Mouse (Mus musculus): ENCODE data around the gene Gm32742. TPM values are rescaled to one million over a fixed set of nuclear protein-coding genes. Genes with fewer than 3 reads are reported as not detected.
"Not testable (repeated sequence)": the region's sequence is repeated elsewhere in the genome, so short reads cannot be mapped to it uniquely, and the experiment has no call there.

Gm32742 gene
- polyA plus RNA-seq, 1 experiment from 2014 or later, result under 0.01 TPM

GRCm38 (mm10) chr9:51152079-51152752 lies 13.1 kb downstream of the Gm32742 start:
- TF ChIP-seq CTCF (IDR thresholded peaks at IDR 0.05), result peak; percentile 78
- no peak for ATAC-seq
- ChIA-PET POLR2A (no interaction called here), CTCF (interaction anchor here (0.6 to 1.4 kb wide), 6 partner anchors 10 to 358 kb away, joined by 3 to 4 read pairs (median 3); no protein-coding TSS in a partner anchor)
- H3K27me3 ChIP-seq, result peaks cover 11% of the 10 kb centered on the region
- in situ Hi-C loops (cut with MboI; ENCODE audit: low pct_unique_long_range_greater_than_20kb), result loop anchor here (5.0 to 25.0 kb wide), 2 partner anchors 300 to 760 kb away; no protein-coding TSS in a partner anchor
- DNase-seq (ENCODE audit: low read depth, low spot score), result no peak

GRCm38 (mm10) chr9:51147294-51147693 lies 18.0 kb downstream of the Gm32742 start:
- no peak for TF ChIP-seq CTCF (IDR thresholded peaks at IDR 0.05)
- CTCF ChIA-PET, result no interaction called here
- DNase-seq (ENCODE audit: low read depth, low spot score), result no peak
- ATAC-seq, result no peak
- POLR2A ChIA-PET, result no interaction called here
- in situ Hi-C loops (cut with MboI; ENCODE audit: low pct_unique_long_range_greater_than_20kb), result no loop called here
- no peaks in the 10 kb centered on the region for H3K27me3 ChIP-seq

- ATAC-seq (no peak), DNase-seq (ENCODE audit: low read depth, low spot score) (no peak)
- in situ Hi-C loops (cut with MboI; ENCODE audit: low pct_unique_long_range_greater_than_20kb), result no loop called here
- TF ChIP-seq CTCF (IDR thresholded peaks at IDR 0.05), result no peak
- ChIA-PET CTCF (no interaction called here), POLR2A (no interaction called here)
- H3K27me3 ChIP-seq, result no peaks in the 10 kb centered on the region
These were observed 18.8 kb downstream of the Gm32742 start for GRCm38 (mm10) chr9:51146496-51146895.

- POLR2A ChIA-PET, result no interaction called here
- CTCF ChIA-PET, result interaction anchor here (1.2 kb wide), 1 partner anchor 18 kb away, joined by 3 read pairs; no protein-coding TSS in a partner anchor
- in situ Hi-C loops (cut with MboI; ENCODE audit: low pct_unique_long_range_greater_than_20kb), result no loop called here
- no peaks in the 10 kb centered on the region for H3K27me3 ChIP-seq
- DNase-seq (ENCODE audit: low read depth, low spot score) (no peak), ATAC-seq (no peak)
- TF ChIP-seq CTCF (IDR thresholded peaks at IDR 0.05), result no peak
These were observed 21.1 kb downstream of the Gm32742 start for GRCm38 (mm10) chr9:51144218-51144617.

- no peak for TF ChIP-seq CTCF (IDR thresholded peaks at IDR 0.05)
- DNase-seq (ENCODE audit: low read depth, low spot score), result no peak
- in situ Hi-C loops (cut with MboI; ENCODE audit: low pct_unique_long_range_greater_than_20kb), result no loop called here
- ATAC-seq, result no peak
- CTCF ChIA-PET, result no interaction called here
- peaks cover 2% of the 10 kb centered on the region for H3K27me3 ChIP-seq
- POLR2A ChIA-PET, result no interaction called here
These were observed 21.9 kb downstream of the Gm32742 start for GRCm38 (mm10) chr9:51143437-51143836.

GRCm38 (mm10) chr9:51140711-51141110 lies 24.6 kb downstream of the Gm32742 start:
- peaks cover 4% of the 10 kb centered on the region for H3K27me3 ChIP-seq
- TF ChIP-seq CTCF (IDR thresholded peaks at IDR 0.05), result no peak
- CTCF ChIA-PET, result no interaction called here
- POLR2A ChIA-PET, result no interaction called here
- ATAC-seq (no peak), DNase-seq (ENCODE audit: low read depth, low spot score) (no peak)
- in situ Hi-C loops (cut with MboI; ENCODE audit: low pct_unique_long_range_greater_than_20kb), result no loop called here

GRCm38 (mm10) chr9:51139401-51139800 lies 25.9 kb downstream of the Gm32742 start:
- ATAC-seq; CTCF ChIA-PET; H3K27me3 ChIP-seq; DNase-seq (ENCODE audit: low read depth, low spot score); POLR2A ChIA-PET: not testable (repeated sequence)
- in situ Hi-C loops (cut with MboI; ENCODE audit: low pct_unique_long_range_greater_than_20kb), result loop anchor here (5.0 kb wide), 1 partner anchor 347 kb away; no protein-coding TSS in a partner anchor

GRCm38 (mm10) chr9:51138301-51138700 lies 27.0 kb downstream of the Gm32742 start:
- ChIA-PET POLR2A (no interaction called here), CTCF (no interaction called here)
- TF ChIP-seq CTCF (IDR thresholded peaks at IDR 0.05), result no peak
- ATAC-seq (no peak), DNase-seq (ENCODE audit: low read depth, low spot score) (no peak)
- in situ Hi-C loops (cut with MboI; ENCODE audit: low pct_unique_long_range_greater_than_20kb), result loop anchor here (5.0 kb wide), 1 partner anchor 346 kb away; no protein-coding TSS in a partner anchor
- H3K27me3 ChIP-seq, result peaks cover 4% of the 10 kb centered on the region

- in situ Hi-C loops (cut with MboI; ENCODE audit: low pct_unique_long_range_greater_than_20kb), result loop anchor here (5.0 kb wide), 1 partner anchor 346 kb away; no protein-coding TSS in a partner anchor
- ATAC-seq (no peak), DNase-seq (ENCODE audit: low read depth, low spot score) (no peak)
- CTCF ChIA-PET, result no interaction called here
- TF ChIP-seq CTCF (IDR thresholded peaks at IDR 0.05), result no peak
- H3K27me3 ChIP-seq, result peaks cover 4% of the 10 kb centered on the region
- POLR2A ChIA-PET, result no interaction called here
These were observed 27.5 kb downstream of the Gm32742 start for GRCm38 (mm10) chr9:51137836-51138235.

GRCm38 (mm10) chr9:51137432-51137831 lies 27.9 kb downstream of the Gm32742 start:
- ChIA-PET CTCF (interaction anchor here (0.8 kb wide), 1 partner anchor 9 kb away, joined by 3 read pairs; no protein-coding TSS in a partner anchor), POLR2A (interaction anchor here (0.7 kb wide), 1 partner anchor 237 kb away, joined by 3 read pairs; no protein-coding TSS in a partner anchor)
- ATAC-seq (no peak), DNase-seq (ENCODE audit: low read depth, low spot score) (no peak)
- in situ Hi-C loops (cut with MboI; ENCODE audit: low pct_unique_long_range_greater_than_20kb), result loop anchor here (5.0 kb wide), 1 partner anchor 345 kb away; no protein-coding TSS in a partner anchor
- peaks cover 4% of the 10 kb centered on the region for H3K27me3 ChIP-seq
- TF ChIP-seq CTCF (IDR thresholded peaks at IDR 0.05), result no peak

- DNase-seq (ENCODE audit: low read depth, low spot score), result no peak
- in situ Hi-C loops (cut with MboI; ENCODE audit: low pct_unique_long_range_greater_than_20kb), result loop anchor here (5.0 kb wide), 1 partner anchor 345 kb away; no protein-coding TSS in a partner anchor
- ChIA-PET CTCF (interaction anchor here (0.8 kb wide), 1 partner anchor 9 kb away, joined by 3 read pairs; no protein-coding TSS in a partner anchor), POLR2A (interaction anchor here (0.7 kb wide), 1 partner anchor 236 kb away, joined by 3 read pairs; no protein-coding TSS in a partner anchor)
- ATAC-seq, result no peak
- peaks cover 4% of the 10 kb centered on the region for H3K27me3 ChIP-seq
- TF ChIP-seq CTCF (IDR thresholded peaks at IDR 0.05), result peak; percentile 68
These were observed 28.3 kb downstream of the Gm32742 start for GRCm38 (mm10) chr9:51136985-51137384.
